Mouse (Mus musculus) midbrain, embryonic 14.5 days (tissue): ENCODE measurements around the gene Vps53. TPM values are rescaled to one million over a fixed set of nuclear protein-coding genes. Genes with fewer than 3 reads are reported as not detected.

ENCODE experiments used
- polyA plus RNA-seq: library from polyadenylated mRNA; unstranded; fragments of >200 nt; fragmentation: Nextera tagmentation; extraction: Ambion mirVana; gene quantifications from 2 replicates; pipeline ENCODE4 v1.2.1, GENCODE M21; 2014

Gene Vps53
- polyA plus RNA-seq, 1 experiment from 2014 or later = 66.8 TPM

Other genes starting within 250 kb of the Vps53 start
- gene Rph3al, start 241.2 kb downstream of the Vps53 start, polyA plus RNA-seq = 1.6 and 2.3 TPM in 2 replicates
- 2.1 and 2.7 TPM in 2 replicates for gene 1700016K19Rik, start 179.7 kb downstream of the Vps53 start, polyA plus RNA-seq
- 6.3 and 7.7 TPM in 2 replicates for gene Rflnb, start 151.9 kb downstream of the Vps53 start, polyA plus RNA-seq
- 25.7 and 27.3 TPM in 2 replicates for gene Fam57a, start within 50 bp of the Vps53 start, polyA plus RNA-seq
- gene Dbil5, start 38.0 kb upstream of the Vps53 start, polyA plus RNA-seq = 1.1 TPM in 1 of 2 replicates, not detected in the other
- gene Gemin4, start 38.0 kb upstream of the Vps53 start, polyA plus RNA-seq = 13.4 and 20.0 TPM in 2 replicates
- gene Mrm3, start 64.1 kb upstream of the Vps53 start, polyA plus RNA-seq = 21.0 and 22.7 TPM in 2 replicates
- gene Glod4, start 64.1 kb upstream of the Vps53 start, polyA plus RNA-seq = 114 and 141 TPM in 2 replicates
- 21.9 and 28.2 TPM in 2 replicates for gene Nxn, start 219.5 kb upstream of the Vps53 start, polyA plus RNA-seq
- 111 and 120 TPM in 2 replicates for gene Timm22, start 227.3 kb upstream of the Vps53 start, polyA plus RNA-seq